Mouse (Mus musculus): ENCODE data around the gene Rbl2.

The Rbl2 gene

DNA sequence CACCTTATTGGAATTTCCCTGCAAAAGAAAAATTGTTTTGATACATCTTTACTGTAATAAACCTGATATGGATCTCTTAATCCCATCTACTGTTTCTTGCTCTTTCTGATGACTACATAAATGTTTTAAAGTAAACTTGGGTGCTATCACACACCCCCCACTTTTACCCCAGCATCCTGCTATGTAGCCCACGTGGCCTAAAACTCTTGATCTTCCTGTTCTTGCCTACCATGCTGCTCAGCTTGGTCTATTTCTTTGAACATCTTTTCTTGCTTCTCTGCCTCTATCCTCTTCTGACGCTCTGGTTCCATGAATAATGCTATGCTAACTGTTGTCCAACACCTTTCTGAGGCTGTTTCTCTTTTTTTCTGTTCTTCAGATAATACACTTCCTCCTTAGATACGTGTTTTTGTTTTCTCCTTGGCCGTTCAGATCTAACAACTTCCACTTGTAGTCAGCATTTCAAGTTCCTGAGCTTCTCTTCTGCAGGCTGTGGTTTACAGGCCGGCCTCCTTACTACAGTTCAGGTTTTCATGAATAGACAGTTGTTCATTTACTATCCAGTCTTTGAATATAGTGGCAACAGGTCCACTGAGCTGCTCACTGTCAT, 42.1 kb downstream of the Rbl2 start:
- DNase-seq = no peak

- DNase-seq = no peak
Measured at GRCm38 (mm10) chr8:91114428-91114827, 44.6 kb downstream of the Rbl2 start.

GRCm38 (mm10) chr8:91114910-91115309, 45.1 kb downstream of the Rbl2 start:
- DNase-seq = no peak

GRCm38 (mm10) chr8:91117537-91117936, 47.7 kb downstream of the Rbl2 start:
- no peak for DNase-seq

- no peak for DNase-seq
Measured at GRCm38 (mm10) chr8:91118131-91118530, 48.3 kb downstream of the Rbl2 start.

GRCm38 (mm10) chr8:91124315-91124714, 54.5 kb downstream of the Rbl2 start:
- no peak for DNase-seq

DNA sequence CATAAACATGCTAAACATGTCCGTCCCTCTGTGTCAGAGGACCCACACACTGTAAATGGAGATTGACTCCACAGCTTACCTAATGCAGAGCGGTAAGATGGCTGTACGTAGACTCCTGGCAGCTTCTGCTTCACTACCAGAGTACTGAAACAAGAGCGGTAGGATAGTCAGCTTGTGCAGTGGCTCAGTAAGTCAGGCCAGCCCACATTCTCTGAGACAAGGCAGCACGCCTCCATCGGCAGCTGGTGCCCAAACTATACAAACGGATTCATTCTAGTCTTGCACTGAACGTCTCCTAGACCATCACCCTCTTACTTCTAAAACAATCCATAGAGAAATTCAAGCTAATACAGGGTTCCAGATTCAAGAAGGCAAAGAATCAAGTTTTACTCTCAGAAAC, 56.9 kb downstream of the Rbl2 start:
- DNase-seq = no peak

- peak; percentile 58 for DNase-seq
Measured at GRCm38 (mm10) chr8:91132731-91133130, 62.9 kb downstream of the Rbl2 start.

- DNase-seq = no peak
Measured at GRCm38 (mm10) chr8:91133441-91134069, 63.7 kb downstream of the Rbl2 start.

DNA sequence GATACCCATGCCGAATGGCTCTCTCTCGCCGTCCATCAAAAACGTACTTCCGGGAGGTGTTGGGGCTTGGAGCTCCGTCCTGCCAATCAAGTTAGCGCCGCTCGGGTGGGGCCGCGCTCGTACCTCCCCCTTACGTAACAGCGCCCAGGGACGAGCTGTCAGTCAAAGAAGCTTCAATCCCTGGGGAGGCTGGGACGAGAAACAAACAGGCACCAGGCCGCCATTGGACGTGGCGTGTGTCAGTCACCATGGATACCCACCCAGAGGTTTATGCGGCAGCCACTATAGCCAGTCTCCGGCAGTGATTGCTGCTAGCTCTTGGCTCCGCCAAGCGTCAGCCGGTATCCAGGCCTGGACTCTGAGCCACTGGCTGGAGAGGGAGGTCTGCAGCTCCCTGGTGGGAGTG, 64.2 kb downstream of the Rbl2 start:
- peak; percentile 100 for DNase-seq

GRCm38 (mm10) chr8:91134659-91135058, 64.8 kb downstream of the Rbl2 start:
- no peak for DNase-seq

DNA sequence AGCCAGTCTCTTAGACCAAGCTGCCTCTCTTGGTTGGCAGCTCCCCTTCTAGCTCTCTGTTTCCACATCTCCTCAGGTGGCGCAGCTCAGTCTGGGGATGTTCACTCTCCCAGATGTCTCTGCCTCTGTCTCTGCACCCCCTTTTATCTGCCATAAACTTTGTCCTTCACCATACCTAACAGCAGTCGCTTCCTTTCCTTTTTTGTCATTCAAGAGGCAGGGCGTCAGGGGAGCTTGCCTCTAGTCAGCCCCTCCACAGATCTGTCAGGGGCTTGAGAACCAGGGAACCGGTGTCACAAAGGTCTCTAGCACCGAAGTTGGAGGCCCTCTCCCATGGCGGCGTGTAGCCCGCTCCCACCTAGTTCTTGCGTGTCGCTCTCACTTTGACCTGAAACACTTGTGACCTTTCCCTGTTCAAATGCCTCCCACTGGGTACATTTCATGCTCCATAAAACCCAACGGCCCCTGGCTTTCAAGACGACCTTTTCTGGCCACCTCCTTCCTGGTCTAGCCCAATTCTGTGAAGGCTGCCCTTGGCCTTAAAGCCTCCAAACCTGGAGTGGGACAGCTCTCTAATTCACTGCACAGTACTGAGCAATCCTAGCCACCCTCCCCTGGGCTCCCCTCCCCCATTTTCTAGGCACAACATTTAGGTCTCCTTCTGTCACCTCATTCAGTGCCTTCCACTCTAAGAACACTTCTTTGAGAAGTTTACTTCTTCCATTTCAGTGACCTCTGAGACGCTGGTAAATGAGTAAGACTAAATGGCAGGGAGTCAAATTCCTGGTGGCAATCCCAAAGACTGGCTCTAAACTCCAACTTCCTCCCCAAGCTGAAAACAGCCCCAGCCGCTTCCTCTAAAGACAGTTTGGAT, 65.7 kb downstream of the Rbl2 start:
- peak; percentile 48 for DNase-seq

DNA sequence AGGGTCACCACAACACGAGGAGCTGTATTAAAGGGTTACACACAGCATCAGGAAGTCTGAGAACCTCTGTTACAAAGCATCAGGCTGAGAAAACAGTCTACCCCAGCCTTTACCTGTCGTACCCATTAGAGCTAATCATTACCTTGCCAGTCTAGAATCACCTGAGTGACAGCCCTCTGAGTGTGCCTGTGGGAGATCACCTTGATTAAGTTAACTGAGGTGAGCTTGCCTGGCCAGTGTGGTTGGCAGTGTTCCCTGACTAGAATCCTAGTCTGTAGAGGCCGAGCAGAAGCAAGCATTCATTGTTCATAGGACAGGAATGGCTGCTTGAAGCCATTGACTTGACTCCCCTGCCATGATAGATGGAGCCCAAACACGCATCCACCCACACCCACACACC, 71.0 kb downstream of the Rbl2 start:
- no peak for DNase-seq

- peak; percentile 77 for DNase-seq
Measured at GRCm38 (mm10) chr8:91147715-91148114, 77.9 kb downstream of the Rbl2 start.

DNA sequence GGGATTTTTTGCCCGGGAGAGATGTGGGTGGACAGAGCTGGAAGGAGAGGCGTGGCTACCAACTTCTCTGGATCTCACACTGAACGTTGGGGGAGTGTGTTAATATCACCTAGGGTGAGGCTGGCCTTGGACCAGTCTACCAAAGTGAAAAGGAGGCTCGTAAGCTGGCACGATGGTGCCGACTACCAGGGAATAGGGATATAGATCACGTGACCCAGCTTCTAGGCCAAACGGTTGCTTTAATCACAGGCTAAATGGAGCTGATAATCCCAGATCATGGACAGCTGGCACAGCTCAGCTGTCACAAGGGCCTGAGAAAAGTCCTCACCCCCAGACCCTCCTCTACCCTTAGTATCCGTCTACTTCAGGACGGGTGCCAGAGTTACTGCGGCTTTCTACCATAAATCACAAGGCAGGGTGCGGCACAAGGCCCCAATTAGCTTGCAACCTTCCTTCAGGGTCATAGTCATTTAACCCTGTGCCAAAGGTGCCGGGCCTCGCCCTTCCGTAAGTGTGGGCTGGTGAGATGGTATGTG, 78.9 kb downstream of the Rbl2 start:
- DNase-seq = no peak

GRCm38 (mm10) chr8:91149298-91149697, 79.4 kb downstream of the Rbl2 start:
- no peak for DNase-seq

GRCm38 (mm10) chr8:91151531-91151930, 81.7 kb downstream of the Rbl2 start:
- no peak for DNase-seq

DNA sequence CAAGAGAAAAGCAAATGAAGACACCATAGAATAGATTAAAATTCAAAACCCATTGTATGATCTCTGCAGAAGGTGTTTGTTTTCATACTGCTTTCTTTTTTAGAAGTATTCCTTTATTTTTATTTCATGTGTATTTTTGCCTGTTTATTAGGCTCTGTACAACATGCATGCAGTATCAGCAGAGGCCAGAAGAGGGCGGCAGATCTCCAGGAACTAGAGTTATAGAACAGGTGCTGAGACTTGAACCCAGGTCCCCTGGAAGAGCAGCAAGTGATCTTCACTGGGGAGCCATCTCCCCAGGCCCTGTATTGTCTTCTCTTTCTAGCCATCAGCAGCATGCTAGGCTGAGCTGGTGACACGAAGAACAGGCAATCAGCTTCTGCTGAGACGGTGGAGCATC, 84.0 kb downstream of the Rbl2 start:
- no peak for DNase-seq

DNA sequence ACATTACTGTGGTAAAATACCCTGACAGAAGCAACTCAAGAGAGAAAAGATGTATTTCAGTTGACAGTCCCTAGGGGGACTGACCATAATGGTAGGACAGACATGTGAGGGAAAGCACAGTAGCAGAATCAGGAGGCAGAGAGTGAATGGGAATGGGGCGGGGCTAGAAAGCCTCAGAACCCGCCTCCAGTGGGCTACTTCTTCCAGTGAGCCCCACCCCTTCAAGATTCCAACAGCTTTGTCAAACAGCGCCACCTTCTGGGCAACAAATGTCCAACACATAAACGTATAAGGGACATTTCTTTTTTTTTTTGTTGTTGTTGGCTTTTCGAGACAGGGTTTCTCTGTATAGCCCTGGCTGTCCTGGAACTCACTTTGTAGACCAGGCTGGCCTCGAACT, 84.7 kb downstream of the Rbl2 start:
- DNase-seq = no peak

DNA sequence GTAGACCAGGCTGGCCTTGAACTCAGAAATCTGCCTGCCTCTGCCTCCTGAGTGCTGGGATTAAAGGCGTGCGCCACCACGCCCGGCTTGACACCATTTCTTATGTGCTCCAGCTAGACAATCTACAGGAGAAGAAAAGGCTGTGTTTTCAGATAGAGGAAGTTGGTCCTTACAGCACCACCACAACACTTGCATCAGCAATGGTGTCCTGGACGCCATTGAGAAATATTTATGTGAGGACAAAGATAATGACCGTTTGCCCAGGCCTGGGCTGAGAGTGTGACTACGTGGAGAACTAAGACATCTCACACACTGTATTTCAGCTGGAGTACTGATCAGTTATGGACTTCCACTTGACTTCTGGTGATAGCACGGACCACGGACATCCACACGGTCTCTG, 88.8 kb downstream of the Rbl2 start:
- DNase-seq = no peak

- no peak for DNase-seq
Measured at GRCm38 (mm10) chr8:91159959-91160800, 90.3 kb downstream of the Rbl2 start.

DNA sequence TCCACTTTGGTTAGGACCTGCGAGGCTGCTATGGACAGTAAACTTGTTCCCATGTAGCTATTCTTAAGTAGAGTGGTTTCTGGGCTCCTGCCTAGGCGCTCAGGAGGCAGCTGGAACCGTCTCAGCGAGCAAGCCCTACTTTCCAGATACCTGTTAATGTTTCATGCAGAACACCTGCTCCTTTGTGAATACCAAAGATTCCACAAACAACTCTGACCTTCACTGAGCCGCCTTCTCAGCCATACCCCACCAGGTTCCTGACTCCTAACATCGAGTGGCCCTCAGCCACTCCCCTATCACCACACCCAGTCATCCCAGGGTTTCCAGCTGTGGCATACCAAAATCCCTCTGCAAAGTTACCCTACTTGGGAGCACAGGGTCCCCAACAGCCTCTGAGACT, 100.3 kb downstream of the Rbl2 start:
- no peak for DNase-seq

GRCm38 (mm10) chr8:91170914-91171313, 101.1 kb downstream of the Rbl2 start:
- no peak for DNase-seq
